Mouse (Mus musculus) megakaryocyte, embryonic 14.5 days (primary cell): Measurements from ENCODE around the gene Supt7l.

ENCODE experiments used
- FLI1 ChIP-seq: IDR thresholded peaks from 2 replicates; pipeline ENCODE4 v1.6.1; 2012; ENCODE audit warnings: low read length, inconsistent platforms, mixed read lengths
- GATA1 ChIP-seq: IDR thresholded peaks from 3 replicates; pipeline ENCODE4 v1.6.1; 2012; ENCODE audit warnings: mixed read lengths, low read length, inconsistent platforms, borderline replicate concordance

GRCm38 (mm10) chr5:31563496-31563895, 35.9 kb upstream of the Supt7l start:
- TF ChIP-seq FLI1 (no peak), GATA1 (no peak)
